Mouse (Mus musculus): ENCODE results near the gene BC030870.
"Not testable (repeated sequence)": the region's sequence is repeated elsewhere in the genome, so short reads cannot be mapped to it uniquely, and the experiment has no call there.

BC030870 gene

GRCm38 (mm10) chr8:65129199-65129788, at the start of gene BC030870:
TSS of gene BC030870 (minus strand) at chr8:65129563.
- DNase-seq = peak in 1 of 2 experiments; percentile 11

- no peak for DNase-seq
Observed at GRCm38 (mm10) chr8:65174746-65175476, 45.5 kb upstream of the BC030870 start.

GRCm38 (mm10) chr8:65169184-65169583, 39.8 kb upstream of the BC030870 start:
- no peak for DNase-seq

GRCm38 (mm10) chr8:65160676-65161075, 31.3 kb upstream of the BC030870 start:
- not testable (repeated sequence) for DNase-seq

GRCm38 (mm10) chr8:65159096-65159748, 29.9 kb upstream of the BC030870 start:
- no peak for DNase-seq

GRCm38 (mm10) chr8:65157901-65158300, 28.5 kb upstream of the BC030870 start:
- no peak for DNase-seq

GRCm38 (mm10) chr8:65138830-65139466, 9.6 kb upstream of the BC030870 start:
- DNase-seq = no peak

- DNase-seq = no peak
Observed at GRCm38 (mm10) chr8:65126454-65126853, 2.9 kb downstream of the BC030870 start.

- DNase-seq = no peak
Observed at GRCm38 (mm10) chr8:65126014-65126413, 3.3 kb downstream of the BC030870 start.

- peak in 1 of 2 experiments; percentile 13 for DNase-seq
Observed at GRCm38 (mm10) chr8:65112092-65112491, 17.3 kb downstream of the BC030870 start.

- peak; percentile 28 to 48 for DNase-seq
Observed at GRCm38 (mm10) chr8:65110285-65110691, 19.1 kb downstream of the BC030870 start.

- no peak for DNase-seq
Observed at GRCm38 (mm10) chr8:65108936-65109335, 20.4 kb downstream of the BC030870 start.

GRCm38 (mm10) chr8:65107936-65108718, 21.2 kb downstream of the BC030870 start:
- DNase-seq = no peak

GRCm38 (mm10) chr8:65104041-65104440, 25.3 kb downstream of the BC030870 start:
- no peak for DNase-seq

GRCm38 (mm10) chr8:65103632-65104031, 25.7 kb downstream of the BC030870 start:
- DNase-seq = no peak

- DNase-seq = no peak
Observed at GRCm38 (mm10) chr8:65099735-65100134, 29.6 kb downstream of the BC030870 start.

- DNase-seq = no peak
Observed at GRCm38 (mm10) chr8:65097760-65098415, 31.5 kb downstream of the BC030870 start.

- no peak for DNase-seq
Observed at GRCm38 (mm10) chr8:65089781-65090180, 39.6 kb downstream of the BC030870 start.

GRCm38 (mm10) chr8:65088120-65088519, 41.2 kb downstream of the BC030870 start:
- no peak for DNase-seq

- no peak for DNase-seq
Observed at GRCm38 (mm10) chr8:65087711-65088110, 41.7 kb downstream of the BC030870 start.

GRCm38 (mm10) chr8:65085680-65086079, 43.7 kb downstream of the BC030870 start:
- DNase-seq = no peak

GRCm38 (mm10) chr8:65080731-65081130, 48.6 kb downstream of the BC030870 start:
- DNase-seq = no peak

All from lung, adult 18-20 months (tissue).